Mouse (Mus musculus): ENCODE measurements around the gene Klhdc8a.

The Klhdc8a gene

GRCm38 (mm10) chr1:132317894-132318863, 19.8 kb downstream of the Klhdc8a start:
- DNase-seq = no peak

GRCm38 (mm10) chr1:132319242-132319641, 20.8 kb downstream of the Klhdc8a start:
- DNase-seq = peak; percentile 87

- no peak for DNase-seq
Observed at GRCm38 (mm10) chr1:132321821-132322580, 23.6 kb downstream of the Klhdc8a start.

- peak; percentile 49 for DNase-seq
Observed at GRCm38 (mm10) chr1:132322711-132323542, 24.5 kb downstream of the Klhdc8a start.

GRCm38 (mm10) chr1:132326777-132327176, 28.4 kb downstream of the Klhdc8a start:
- no peak for DNase-seq

GRCm38 (mm10) chr1:132327477-132327876, 29.1 kb downstream of the Klhdc8a start:
- DNase-seq = no peak

GRCm38 (mm10) chr1:132328565-132328964, 30.1 kb downstream of the Klhdc8a start:
- no peak for DNase-seq

GRCm38 (mm10) chr1:132329656-132330055, 31.2 kb downstream of the Klhdc8a start:
- no peak for DNase-seq

- DNase-seq = no peak
Observed at GRCm38 (mm10) chr1:132330397-132330796, 32.0 kb downstream of the Klhdc8a start.

- no peak for DNase-seq
Observed at GRCm38 (mm10) chr1:132331283-132331682, 32.9 kb downstream of the Klhdc8a start.

- DNase-seq = no peak
Observed at GRCm38 (mm10) chr1:132333201-132333600, 34.8 kb downstream of the Klhdc8a start.

GRCm38 (mm10) chr1:132333675-132334141, 35.3 kb downstream of the Klhdc8a start:
- peak; percentile 65 for DNase-seq

GRCm38 (mm10) chr1:132334178-132334801, 35.9 kb downstream of the Klhdc8a start:
- no peak for DNase-seq

GRCm38 (mm10) chr1:132335378-132335965, 37.0 kb downstream of the Klhdc8a start:
- no peak for DNase-seq

- DNase-seq = no peak
Observed at GRCm38 (mm10) chr1:132336921-132337320, 38.5 kb downstream of the Klhdc8a start.

- no peak for DNase-seq
Observed at GRCm38 (mm10) chr1:132338027-132338660, 39.7 kb downstream of the Klhdc8a start.

- peak; percentile 62 for DNase-seq
Observed at GRCm38 (mm10) chr1:132341731-132342501, 43.5 kb downstream of the Klhdc8a start.

- DNase-seq = no peak
Observed at GRCm38 (mm10) chr1:132342518-132342917, 44.1 kb downstream of the Klhdc8a start.

- DNase-seq = no peak
Observed at GRCm38 (mm10) chr1:132343191-132343590, 44.8 kb downstream of the Klhdc8a start.

GRCm38 (mm10) chr1:132343656-132344055, 45.2 kb downstream of the Klhdc8a start:
- no peak for DNase-seq

Measured in lung, postnatal 14 days (tissue).